Mouse (Mus musculus) hindbrain, embryonic 14.5 days (tissue): ENCODE results near the gene Fbxw14. TPM values are rescaled to one million over a fixed set of nuclear protein-coding genes. Genes with fewer than 3 reads are reported as not detected.
"Not testable (repeated sequence)": the region's sequence is repeated elsewhere in the genome, so short reads cannot be mapped to it uniquely, and the experiment has no call there.

Experiments used
- ATAC-seq: fragments of 200-750 bp; cut with Nextera tagmentation; 2 replicates; pipeline ENCODE4 v1.8.0; 2017; ENCODE audit warnings: moderate number of reproducible peaks, mild to moderate bottlenecking, moderate TSS enrichment, moderate library complexity; ENCODE audit not compliant: low FRiP score
- DNase-seq: peaks from one replicate; pipeline ENCODE4 v3.0.0-alpha.2; 2015; ENCODE audit warnings: low spot score
- H3K27ac ChIP-seq: fragments of 300-500 bp; sonication (generic); 2 replicates; pipeline ENCODE4 v1.5.1; 2014; ENCODE audit warnings: mild to moderate bottlenecking, moderate library complexity
- H3K27me3 ChIP-seq: fragments of 300-500 bp; sonication (generic); 2 replicates; pipeline ENCODE4 v1.6.1; 2014; ENCODE audit warnings: mild to moderate bottlenecking, low read length, mixed read lengths; ENCODE audit not compliant: control insufficient read depth, insufficient read depth
- H3K36me3 ChIP-seq: fragments of 300-500 bp; sonication (generic); replicated peaks from 2 replicates; pipeline ENCODE4 v1.6.1; 2014; ENCODE audit not compliant: control insufficient read depth, insufficient read depth
- H3K4me1 ChIP-seq: fragments of 300-500 bp; sonication (generic); replicated peaks from 2 replicates; pipeline ENCODE4 v1.6.1; 2014; ENCODE audit warnings: antibody characterized with exemption, low read length, mixed read lengths; ENCODE audit not compliant: control insufficient read depth, insufficient read depth
- H3K4me2 ChIP-seq: fragments of 300-500 bp; sonication (generic); replicated peaks from 2 replicates; pipeline ENCODE4 v1.6.1; 2014; ENCODE audit warnings: mild to moderate bottlenecking, moderate library complexity
- H3K4me3 ChIP-seq: fragments of 300-500 bp; sonication (generic); replicated peaks from 2 replicates; pipeline ENCODE4 v1.5.1; 2014; ENCODE audit warnings: mild to moderate bottlenecking, low read length
- H3K9ac ChIP-seq: fragments of 300-500 bp; sonication (generic); 2 replicates; pipeline ENCODE4 v1.6.1; 2014
- H3K9me3 ChIP-seq: fragments of 300-500 bp; sonication (generic); 2 replicates; pipeline ENCODE4 v1.6.1; 2016; ENCODE audit warnings: low read length; ENCODE audit not compliant: control insufficient read depth
- WGBS: fragments of 180-500 bp; shearing (Covaris S2); extraction: QIAGEN DNeasy Blood & Tissue Kit; methylation state at CpG from one replicate; pipeline ENCODE4 v1.1.7; 2014; 5-methylcytosine and 5-hydroxymethylcytosine counted together
- polyA plus RNA-seq: library from polyadenylated mRNA; unstranded; fragments of >200 nt; fragmentation: Nextera tagmentation; extraction: Ambion mirVana; gene quantifications from 2 replicates; pipeline ENCODE4 v1.2.1, GENCODE M21; 2014

Gene Fbxw14
- not detected in 2 replicates for polyA plus RNA-seq

DNA sequence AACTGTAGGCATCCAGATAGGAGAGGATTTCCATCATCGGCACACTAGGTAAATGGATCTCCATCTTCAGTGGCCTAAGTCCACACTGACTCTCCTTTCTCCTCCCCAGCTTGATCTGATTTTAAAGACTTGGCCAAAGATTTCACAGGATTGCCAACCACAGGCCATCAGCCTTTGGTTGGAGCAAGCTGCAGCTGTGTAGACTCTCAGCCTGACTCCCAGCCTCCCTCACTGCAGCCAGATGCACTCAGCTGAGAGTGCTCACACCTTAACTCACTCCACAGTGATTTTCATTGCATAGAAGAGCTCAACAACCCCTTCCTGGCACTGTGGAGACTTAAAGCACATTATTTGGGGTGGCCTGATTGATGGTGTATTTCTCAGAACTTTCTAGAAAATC lies at the start of gene Fbxw14:
TSS of gene Fbxw14 (minus strand) at position 101 of the 400 bp plus-strand sequence.
- H3K4me1 ChIP-seq, H3K36me3 ChIP-seq, H3K4me2 ChIP-seq, H3K27ac ChIP-seq, H3K27me3 ChIP-seq, H3K9ac ChIP-seq, ATAC-seq, DNase-seq, H3K9me3 ChIP-seq, H3K4me3 ChIP-seq: not testable (repeated sequence)
- no CpG with 5 or more reads among the region's 1 CpGs for whole genome bisulfite sequencing

DNA sequence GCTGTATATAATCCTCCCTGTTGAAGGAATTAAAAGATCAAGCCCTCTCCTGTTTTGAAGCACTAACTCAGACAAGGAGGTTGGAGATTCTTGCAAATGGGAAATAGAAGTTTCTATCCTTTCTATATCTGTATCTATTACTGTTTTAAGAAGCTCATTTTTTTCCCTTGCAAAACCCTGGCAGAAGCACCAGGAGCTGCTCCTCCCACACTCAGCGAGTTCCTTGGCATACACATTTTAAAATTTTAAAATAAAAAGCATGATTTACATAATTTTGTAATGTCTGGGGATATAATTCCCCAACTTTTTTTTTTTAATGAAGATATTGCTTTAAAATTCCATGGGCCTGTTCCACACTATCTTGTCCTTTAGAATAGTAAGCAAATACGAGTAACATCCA lies 24.4 kb downstream of the Fbxw14 start:
- H3K4me2 ChIP-seq: no peak overlapping the region
- 0 out of 2 replicates have a peak, but pooled peaks cover 6% of the 10 kb centered on the region for H3K9me3 ChIP-seq
- H3K36me3 ChIP-seq: no peaks in the 10 kb centered on the region
- no peak overlapping the region for H3K27ac ChIP-seq
- H3K4me1 ChIP-seq: no peaks in the 10 kb centered on the region
- ATAC-seq (no peak), DNase-seq (no peak)
- H3K9ac ChIP-seq: no peak overlapping the region
- H3K4me3 ChIP-seq: no peak overlapping the region
- 77% methylated on average over 2 of the region's 2 CpGs for WGBS
- H3K27me3 ChIP-seq: no peaks in the 10 kb centered on the region

DNA sequence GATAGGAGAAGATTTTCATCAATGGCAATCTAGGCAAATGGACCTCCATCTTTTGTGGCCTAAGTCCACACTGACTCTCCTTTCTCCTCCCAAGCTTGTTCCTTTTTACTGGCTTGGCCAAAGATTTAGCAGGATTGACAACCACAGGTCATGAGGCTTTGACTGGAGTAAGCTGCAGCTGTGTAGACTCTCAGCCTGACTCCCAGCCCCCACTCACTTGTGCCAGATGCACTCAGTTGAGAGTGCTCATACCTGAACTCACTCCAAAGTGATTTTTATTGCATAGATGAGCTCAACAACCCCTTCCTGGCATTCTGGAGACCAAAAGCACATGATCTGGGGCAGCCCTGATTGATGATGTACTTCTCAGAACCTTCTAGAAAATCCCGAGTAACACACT lies 52.8 kb downstream of the Fbxw14 start, which contains the start of gene Fbxw20:
TSS of gene Fbxw20 (minus strand) at position 101 of the 400 bp plus-strand sequence.
- H3K9ac ChIP-seq: no peak within 1 kb of the TSS
- no peak for DNase-seq
- H3K4me2 ChIP-seq: no peak within 1 kb of the TSS
- no peak within 1 kb of the TSS for H3K27ac ChIP-seq
- H3K9me3 ChIP-seq: no peaks in the 10 kb centered on the region
- no peaks in the 10 kb centered on the region for H3K36me3 ChIP-seq
- no peaks in the 10 kb centered on the region for H3K27me3 ChIP-seq
- H3K4me3 ChIP-seq: no peak within 1 kb of the TSS
- WGBS: 100% methylated on average over 1 of the region's 1 CpGs
- no peak for ATAC-seq
- H3K4me1 ChIP-seq: no peaks in the 10 kb centered on the region

Other genes with a start within 250 kb of the Fbxw14 start
- 57.9 and 60.9 TPM in 2 replicates for gene Shisa5, start 249.1 kb downstream of the Fbxw14 start, polyA plus RNA-seq
- gene Trex1, start 227.9 kb downstream of the Fbxw14 start, polyA plus RNA-seq: 9.7 and 16.2 TPM in 2 replicates
- gene Atrip, start 213.6 kb downstream of the Fbxw14 start, polyA plus RNA-seq: 29.0 and 29.8 TPM in 2 replicates
- gene Ccdc51, start 205.2 kb downstream of the Fbxw14 start, polyA plus RNA-seq: 11.2 and 11.3 TPM in 2 replicates
- 710 and 800 TPM in 2 replicates for gene Tma7, start 205.1 kb downstream of the Fbxw14 start, polyA plus RNA-seq
- 14.2 and 16.6 TPM in 2 replicates for gene Plxnb1, start 192.3 kb downstream of the Fbxw14 start, polyA plus RNA-seq
- gene Fbxw21, start 125.6 kb downstream of the Fbxw14 start, polyA plus RNA-seq: not detected in 2 replicates
- not detected in 2 replicates for gene Fbxw13, start 91.7 kb downstream of the Fbxw14 start, polyA plus RNA-seq
- gene Fbxw20, start 52.9 kb downstream of the Fbxw14 start, polyA plus RNA-seq: not detected in 2 replicates
- not detected in 2 replicates for gene Fbxw28, start 52.0 kb upstream of the Fbxw14 start, polyA plus RNA-seq
- not detected in 2 replicates for gene Fbxw22, start 116.6 kb upstream of the Fbxw14 start, polyA plus RNA-seq
- not detected in 2 replicates for gene Fbxw16, start 161.5 kb upstream of the Fbxw14 start, polyA plus RNA-seq
- not detected in 2 replicates for gene Fbxw19, start 208.2 kb upstream of the Fbxw14 start, polyA plus RNA-seq